ENCODE assay signal across 10 mouse cellular contexts in the genomic region with DNA sequence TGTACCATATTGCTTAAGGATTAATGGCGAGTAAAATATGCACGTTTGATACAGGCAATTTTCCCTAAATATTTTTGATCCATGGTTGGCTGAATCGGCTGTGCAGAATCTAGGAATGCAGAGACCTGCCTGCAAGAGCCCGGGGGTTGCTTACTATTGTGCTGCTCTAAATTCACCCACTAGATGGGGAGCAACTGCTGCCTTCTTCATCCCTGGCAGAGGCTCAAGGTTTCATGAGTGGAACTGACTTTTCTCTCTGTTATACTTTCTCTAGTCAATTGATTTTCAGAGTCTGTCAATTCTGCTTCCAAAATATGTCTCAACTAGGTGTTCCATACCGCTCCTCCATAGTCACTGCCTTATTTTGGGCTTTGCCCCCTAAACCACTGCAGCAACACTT.
A peak's percentile ranks its signal among the peaks of the same experiment; 100 is the strongest.
DNase-seq lines count a peak whose midpoint lies in the region; ATAC-seq lines count a peak whose summit lies in the region.
"Had no signal": no experiment of that assay in that cellular context is flagged by ENCODE, and none has a peak within 500 bp of the region (broad histone marks: within the 10 kb centered on the region; RNA-seq: fewer than 3 reads in every experiment).

No protein-coding gene starts in this region.

- no peak for ATAC-seq in kidney, embryonic 16.5 days (ENCODE audit: low FRiP score, low TSS enrichment)

- 63% methylated on average over 5 of the region's 5 CpGs for WGBS in kidney, embryonic 16.5 days

- no peak overlapping the region for H3K9ac ChIP-seq in kidney, embryonic 16.5 days (replicated peaks; ENCODE audit: low read length)
- H3K9ac ChIP-seq: liver, embryonic 13.5 days; neural tube, embryonic 13.5 days had no signal

- peak; percentile 71 for DNase-seq in adrenal gland, adult 2 months
- no peak for DNase-seq in adrenal gland, adult 18-20 months (ENCODE audit: low spot score in 2 of 2)
- peak; percentile 38 to 39 for DNase-seq in kidney, adult 8-10 months
- DNase-seq in 3T3-L1 (ENCODE audit: low read depth, low spot score): peak; percentile 71
- peak; percentile 61 for DNase-seq in kidney, postnatal 10 days
- no peak for DNase-seq in frontal cortex, postnatal 10 days (ENCODE audit: low spot score in 2 of 2)
- DNase-seq in neural tube, embryonic 10.5 days (ENCODE audit: extremely low spot score, low spot score): no peak
- DNase-seq: liver, embryonic 13.5 days had no signal

- H3K4me3 ChIP-seq in kidney, embryonic 16.5 days (ENCODE audit: low read length): no peak overlapping the region
- H3K4me3 ChIP-seq: liver, embryonic 13.5 days; neural tube, embryonic 13.5 days had no signal

- no peak overlapping the region for H3K4me2 ChIP-seq in kidney, embryonic 16.5 days (replicated peaks; ENCODE audit: low read depth, low read length)
- H3K4me2 ChIP-seq: liver, embryonic 13.5 days; neural tube, embryonic 13.5 days had no signal

- H3K27me3 ChIP-seq in kidney, embryonic 16.5 days (ENCODE audit: insufficient read depth, low read length): no peaks in the 10 kb centered on the region

- no peak overlapping the region for H3K27ac ChIP-seq in kidney, embryonic 16.5 days (ENCODE audit: low read length)
- H3K27ac ChIP-seq: liver, embryonic 13.5 days; neural tube, embryonic 13.5 days had no signal

- peaks cover 10% of the 10 kb centered on the region; the same call in 1 of the 2 replicates for H3K4me1 ChIP-seq in kidney, embryonic 16.5 days (ENCODE audit: insufficient read depth, low read length)
- H3K4me1 ChIP-seq: liver, embryonic 13.5 days; neural tube, embryonic 13.5 days had no signal

- H3K36me3 ChIP-seq in kidney, embryonic 16.5 days (ENCODE audit: insufficient read depth, low read length): no peaks in the 10 kb centered on the region
- H3K36me3 ChIP-seq: liver, embryonic 13.5 days had no signal

- H3K9me3 ChIP-seq in kidney, embryonic 16.5 days (ENCODE audit: low read length): no peaks in the 10 kb centered on the region
- H3K9me3 ChIP-seq: liver, embryonic 13.5 days; neural tube, embryonic 13.5 days had no signal

Comparison
In these comparisons a context has a peak if more than half of its experiments do, and no peak if none do; other contexts are left out.
1. DNase-seq: peak in adrenal gland, adult 2 months (single experiment), kidney, adult 8-10 months (2 of 2), 3T3-L1 (single experiment) and kidney, postnatal 10 days (single experiment); none in adrenal gland, adult 18-20 months (0 of 2), frontal cortex, postnatal 10 days (0 of 2) and neural tube, embryonic 10.5 days (single experiment).